Mouse (Mus musculus) small intestine, adult 2 months (tissue): Measurements from ENCODE around the gene Snx7. TPM values are rescaled to one million over a fixed set of nuclear protein-coding genes. Genes with fewer than 3 reads are reported as not detected.

ENCODE experiments used
- H3K27ac ChIP-seq: fragments of 200-500 bp; 2 replicates; pipeline ENCODE4 v1.5.1; 2012; ENCODE audit warnings: low read depth, low read length, control low read depth, inconsistent platforms; ENCODE audit not compliant: insufficient read depth
- H3K27me3 ChIP-seq: fragments of 200-500 bp; 2 replicates; pipeline ENCODE4 v1.6.1; 2012; ENCODE audit warnings: mild to moderate bottlenecking, moderate library complexity, low read length, inconsistent platforms; ENCODE audit not compliant: control insufficient read depth, insufficient read depth
- H3K36me3 ChIP-seq: fragments of 200-500 bp; 2 replicates; pipeline ENCODE4 v1.6.1; 2012; ENCODE audit warnings: mild to moderate bottlenecking, low read length, control low read depth, inconsistent platforms; ENCODE audit not compliant: control insufficient read depth, insufficient read depth
- H3K4me1 ChIP-seq: fragments of 200-500 bp; 2 replicates; pipeline ENCODE4 v1.6.1; 2012; ENCODE audit warnings: low read length, inconsistent platforms, mixed read lengths; ENCODE audit not compliant: control insufficient read depth, insufficient read depth, insufficient read length
- H3K4me3 ChIP-seq: fragments of 200-500 bp; 2 replicates; pipeline ENCODE4 v1.5.1; 2012; ENCODE audit warnings: low read depth, mild to moderate bottlenecking, control low read depth, inconsistent platforms, low read length, moderate library complexity
- CTCF ChIP-seq: fragments of 200-500 bp; IDR thresholded peaks from 2 replicates; pipeline ENCODE4 v1.5.1; 2012; ENCODE audit warnings: low read depth, mild to moderate bottlenecking, control low read depth, inconsistent platforms, low read length, moderate library complexity, mixed read lengths; ENCODE audit not compliant: insufficient replicate concordance, insufficient read length; ENCODE audit errors: extremely low read depth
- POLR2A ChIP-seq: fragments of 200-500 bp; IDR thresholded peaks from 2 replicates; pipeline ENCODE4 v1.6.1; 2012; ENCODE audit warnings: low read depth, mild to moderate bottlenecking, control low read depth, inconsistent platforms, low read length, moderate library complexity
- WGBS: fragments of 180-500 bp; shearing (Covaris S2); methylation state at CpG from one replicate; pipeline ENCODE4 v1.1.7; 2018; 5-methylcytosine and 5-hydroxymethylcytosine counted together
- polyA plus RNA-seq: library from polyadenylated mRNA; depleted of rRNA; stranded (reverse); fragments of >200 nt; gene quantifications from 2 replicates; pipeline ENCODE4 v1.2.3, GENCODE M21; 2012; rRNA removed

The Snx7 gene
- polyA plus RNA-seq, result 13.5 and 50.6 TPM in 2 replicates

GRCm38 (mm10) chr3:117868637-117869323 lies at the start of gene Snx7:
Gene Snx7 (minus strand): TSS chr3:117868936.
- H3K4me1 ChIP-seq, result peaks cover 8% of the 10 kb centered on the region
- H3K27ac ChIP-seq, result peak within 1 kb of the TSS; percentile 93
- H3K36me3 ChIP-seq, result no peaks in the 10 kb centered on the region
- WGBS, result 1% methylated on average over 53 of the region's 53 CpGs
- H3K27me3 ChIP-seq, result no peaks in the 10 kb centered on the region
- peak within 1 kb of the TSS; percentile 95 for H3K4me3 ChIP-seq
- TF ChIP-seq POLR2A (peak; percentile 93), CTCF (no peak)

GRCm38 (mm10) chr3:117915420-117915819 lies 46.7 kb upstream of the Snx7 start:
- no peak overlapping the region for H3K27ac ChIP-seq
- 57% methylated on average over 3 of the region's 3 CpGs for WGBS
- no peak for TF ChIP-seq CTCF
- H3K4me3 ChIP-seq, result no peak overlapping the region
- H3K4me1 ChIP-seq, result no peaks in the 10 kb centered on the region
- no peaks in the 10 kb centered on the region for H3K27me3 ChIP-seq
- no peaks in the 10 kb centered on the region for H3K36me3 ChIP-seq

GRCm38 (mm10) chr3:117893736-117894135 lies 25.0 kb upstream of the Snx7 start:
- 59% methylated on average over 2 of the region's 2 CpGs for WGBS
- Histone ChIP-seq H3K27me3 (no peaks in the 10 kb centered on the region), H3K36me3 (no peaks in the 10 kb centered on the region), H3K4me1 (no peaks in the 10 kb centered on the region), H3K27ac (no peak overlapping the region), H3K4me3 (no peak overlapping the region)
- TF ChIP-seq POLR2A (no peak), CTCF (no peak)

GRCm38 (mm10) chr3:117875450-117875849 lies 6.7 kb upstream of the Snx7 start:
- Histone ChIP-seq H3K36me3 (no peaks in the 10 kb centered on the region), H3K4me1 (no peaks in the 10 kb centered on the region; the same call in 1 of the 2 replicates), H3K27ac (no peak overlapping the region), H3K4me3 (no peak overlapping the region), H3K27me3 (no peaks in the 10 kb centered on the region)
- TF ChIP-seq CTCF, result no peak
- no peak for TF ChIP-seq POLR2A
- WGBS, result 69% methylated on average over 3 of the region's 3 CpGs

GRCm38 (mm10) chr3:117873209-117873863 lies 4.6 kb upstream of the Snx7 start:
- 28% methylated on average over 5 of the region's 5 CpGs for WGBS
- no peak overlapping the region for H3K4me3 ChIP-seq
- H3K4me1 ChIP-seq, result no peaks in the 10 kb centered on the region; the same call in 1 of the 2 replicates
- TF ChIP-seq CTCF, result no peak
- TF ChIP-seq POLR2A, result no peak
- no peaks in the 10 kb centered on the region for H3K36me3 ChIP-seq
- H3K27me3 ChIP-seq, result no peaks in the 10 kb centered on the region
- no peak overlapping the region for H3K27ac ChIP-seq

- no peak for TF ChIP-seq CTCF
- no peak for TF ChIP-seq POLR2A
- peak overlapping the region; percentile 95 for H3K4me3 ChIP-seq
- H3K27me3 ChIP-seq, result no peaks in the 10 kb centered on the region
- H3K4me1 ChIP-seq, result peaks cover 8% of the 10 kb centered on the region
- 4% methylated on average over 2 of the region's 2 CpGs for WGBS
- H3K36me3 ChIP-seq, result no peaks in the 10 kb centered on the region
- peak overlapping the region; percentile 85 for H3K27ac ChIP-seq
Measured at GRCm38 (mm10) chr3:117869324-117869715, 584 bp upstream of the Snx7 start.

- Histone ChIP-seq H3K36me3 (no peaks in the 10 kb centered on the region), H3K27ac (peak overlapping the region; percentile 80), H3K4me1 (peaks cover 9% of the 10 kb centered on the region), H3K4me3 (peak overlapping the region; percentile 95), H3K27me3 (no peaks in the 10 kb centered on the region)
- 15% methylated on average over 2 of the region's 2 CpGs for WGBS
- TF ChIP-seq POLR2A, result no peak
- no peak for TF ChIP-seq CTCF
Measured at GRCm38 (mm10) chr3:117868091-117868490, 645 bp downstream of the Snx7 start.
